Mouse (Mus musculus): ENCODE measurements around the gene E330034G19Rik. TPM values are rescaled to one million over a fixed set of nuclear protein-coding genes. Genes with fewer than 3 reads are reported as not detected.
"Not testable (repeated sequence)": the region's sequence is repeated elsewhere in the genome, so short reads cannot be mapped to it uniquely, and the experiment has no call there.

Gene E330034G19Rik
- polyA plus RNA-seq, 1 experiment from 2014 or later: not detected

DNA sequence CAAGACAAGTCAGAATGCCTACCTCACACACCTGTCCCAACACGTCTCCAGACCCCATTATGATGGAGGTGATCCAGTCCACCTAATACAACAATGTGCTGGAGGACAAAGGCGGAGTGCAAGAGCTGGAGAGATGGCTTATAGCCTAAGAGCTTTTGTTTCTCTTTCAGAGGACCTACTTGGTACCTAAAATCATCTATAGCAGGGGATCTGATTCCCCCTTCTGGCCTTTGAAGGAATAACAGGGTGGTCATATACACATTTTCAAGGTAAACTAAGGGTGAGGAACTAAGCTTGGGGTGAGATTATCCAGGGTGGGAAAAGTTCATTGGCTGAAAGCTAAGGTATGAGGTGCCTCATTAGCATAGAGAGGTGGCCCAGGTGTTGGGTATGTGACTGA lies 19.4 kb upstream of the E330034G19Rik start:
- 0 out of 2 replicates have a peak, but pooled peaks cover 6% of the 10 kb centered on the region for H3K4me1 ChIP-seq
- WGBS: 51% methylated on average over 2 of the region's 2 CpGs
- no peaks in the 10 kb centered on the region; the same call in 1 of the 2 replicates for H3K27me3 ChIP-seq (replicated peaks)
- no peak overlapping the region for H3K27ac ChIP-seq (replicated peaks)
- H3K9ac ChIP-seq (replicated peaks): no peak overlapping the region
- ATAC-seq (ENCODE audit: low FRiP score): no peak; the same call in 1 of the 2 replicates
- no peaks in the 10 kb centered on the region for H3K36me3 ChIP-seq
- no peak overlapping the region for H3K4me2 ChIP-seq
- no peak overlapping the region for H3K4me3 ChIP-seq (replicated peaks)
- no peaks in the 10 kb centered on the region for H3K9me3 ChIP-seq (replicated peaks)

- Histone ChIP-seq H3K9ac (replicated peaks) (no peak overlapping the region), H3K27ac (replicated peaks) (no peak overlapping the region), H3K36me3 (no peaks in the 10 kb centered on the region), H3K4me3 (replicated peaks) (no peak overlapping the region), H3K4me2 (no peak overlapping the region), H3K9me3 (replicated peaks) (no peaks in the 10 kb centered on the region), H3K27me3 (replicated peaks) (no peaks in the 10 kb centered on the region; the same call in 1 of the 2 replicates), H3K4me1 (no peaks in the 10 kb centered on the region)
- WGBS: 53% methylated on average over 2 of the region's 2 CpGs
- no peak for ATAC-seq (ENCODE audit: low FRiP score)
Measured at GRCm38 (mm10) chr14:24275534-24275933, 17.5 kb upstream of the E330034G19Rik start.

DNA sequence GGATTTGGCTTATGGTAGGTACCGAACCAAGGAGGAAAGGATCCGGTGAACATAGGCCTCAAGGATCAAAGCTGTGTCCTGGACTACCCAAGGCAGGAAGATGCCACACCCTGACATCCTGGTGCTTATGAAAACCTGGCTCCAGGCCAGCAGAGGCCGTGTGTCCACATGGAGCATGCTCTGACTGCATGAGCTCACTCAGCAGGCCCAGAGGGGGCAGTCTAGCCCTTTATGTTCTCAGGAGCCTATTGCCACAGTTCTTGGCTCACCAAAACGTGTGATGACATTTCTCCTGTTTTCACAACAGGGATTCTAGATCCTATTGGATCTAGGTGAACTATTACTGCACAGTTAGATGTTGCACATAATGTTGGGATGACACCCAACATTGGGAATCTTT lies 11.7 kb upstream of the E330034G19Rik start:
- no peak for ATAC-seq (ENCODE audit: low FRiP score)
- Histone ChIP-seq H3K27me3 (replicated peaks) (no peaks in the 10 kb centered on the region), H3K36me3 (no peaks in the 10 kb centered on the region), H3K9ac (replicated peaks) (no peak overlapping the region), H3K27ac (replicated peaks) (no peak overlapping the region), H3K9me3 (replicated peaks) (no peaks in the 10 kb centered on the region), H3K4me3 (replicated peaks) (no peak overlapping the region), H3K4me1 (no peaks in the 10 kb centered on the region), H3K4me2 (no peak overlapping the region)
- 73% methylated on average over 4 of the region's 4 CpGs for WGBS

DNA sequence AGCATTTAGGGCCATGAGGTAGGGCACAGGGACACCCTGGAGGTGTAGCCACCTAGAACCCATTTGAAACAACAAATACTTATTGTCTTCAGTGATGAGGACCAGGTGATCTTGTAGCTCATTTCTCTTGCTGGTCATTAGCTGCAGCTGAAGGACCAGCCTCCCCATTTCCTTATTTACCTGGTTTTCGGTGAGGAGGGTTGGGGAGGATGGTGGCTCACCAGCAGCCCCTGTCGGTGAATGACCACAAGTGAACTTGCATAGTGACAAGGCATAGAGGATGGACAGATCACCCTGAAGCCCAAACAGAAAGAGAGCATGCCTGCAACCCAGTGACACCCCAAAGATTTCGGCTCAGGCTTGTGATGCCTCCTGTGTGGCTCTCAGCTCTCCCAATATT lies 10.7 kb upstream of the E330034G19Rik start:
- ATAC-seq (ENCODE audit: low FRiP score): no peak
- Histone ChIP-seq H3K9me3 (replicated peaks) (no peaks in the 10 kb centered on the region), H3K9ac (replicated peaks) (no peak overlapping the region), H3K27me3 (replicated peaks) (no peaks in the 10 kb centered on the region), H3K4me2 (no peak overlapping the region), H3K4me3 (replicated peaks) (no peak overlapping the region), H3K36me3 (no peaks in the 10 kb centered on the region), H3K27ac (replicated peaks) (no peak overlapping the region), H3K4me1 (no peaks in the 10 kb centered on the region)
- WGBS: 80% methylated on average over 3 of the region's 3 CpGs

DNA sequence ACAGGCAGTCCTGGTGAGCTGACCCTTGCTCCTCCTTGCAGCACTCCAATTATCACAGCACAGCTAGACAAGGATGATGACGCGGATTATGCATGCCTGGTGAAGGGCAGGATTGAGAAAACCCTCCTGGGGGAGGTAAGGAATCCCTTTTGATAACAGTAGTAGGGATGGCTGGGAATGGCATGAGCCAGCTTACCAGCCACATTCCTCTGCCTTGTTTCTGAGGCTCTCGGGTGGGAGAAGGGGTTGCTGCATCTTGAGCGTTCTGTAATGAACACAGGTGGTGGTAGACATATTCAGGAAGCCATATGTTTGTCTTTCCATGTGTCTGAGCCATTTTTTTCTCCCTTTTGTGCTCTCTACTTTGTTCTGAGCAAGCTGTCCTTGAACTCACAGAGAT lies 6.9 kb upstream of the E330034G19Rik start:
- Histone ChIP-seq H3K27ac (replicated peaks) (no peak overlapping the region), H3K9me3 (replicated peaks) (no peaks in the 10 kb centered on the region), H3K36me3 (no peaks in the 10 kb centered on the region), H3K4me1 (no peaks in the 10 kb centered on the region), H3K4me2 (no peak overlapping the region), H3K4me3 (replicated peaks) (no peak overlapping the region), H3K27me3 (replicated peaks) (no peaks in the 10 kb centered on the region), H3K9ac (replicated peaks) (no peak overlapping the region)
- WGBS: 76% methylated on average over 4 of the region's 4 CpGs
- no peak for ATAC-seq (ENCODE audit: low FRiP score)

DNA sequence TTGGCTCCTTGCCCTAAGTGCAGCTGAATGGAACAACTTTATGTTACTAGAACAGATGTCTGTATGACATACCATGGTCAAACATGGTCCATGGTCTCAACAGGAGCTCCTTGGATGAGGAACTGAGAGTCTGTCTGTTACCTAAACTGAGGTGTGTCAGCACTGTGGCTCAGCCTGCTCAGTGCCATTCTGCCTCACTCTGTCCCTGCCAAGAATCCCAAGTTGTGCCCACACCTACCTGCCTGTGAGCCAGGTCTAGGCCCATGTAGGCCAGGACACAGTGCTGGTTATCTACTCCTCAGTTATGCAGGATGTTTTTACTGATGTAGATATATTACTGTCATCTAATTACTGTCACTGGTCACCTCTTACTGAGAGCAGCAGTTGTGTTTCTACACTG lies 2.3 kb upstream of the E330034G19Rik start:
- Histone ChIP-seq H3K27ac (replicated peaks) (no peak overlapping the region), H3K4me3 (replicated peaks) (no peak overlapping the region), H3K4me2 (no peak overlapping the region), H3K27me3 (replicated peaks) (no peaks in the 10 kb centered on the region), H3K36me3 (no peaks in the 10 kb centered on the region), H3K4me1 (no peaks in the 10 kb centered on the region), H3K9me3 (replicated peaks) (no peaks in the 10 kb centered on the region), H3K9ac (replicated peaks) (no peak overlapping the region)
- ATAC-seq (ENCODE audit: low FRiP score): no peak

DNA sequence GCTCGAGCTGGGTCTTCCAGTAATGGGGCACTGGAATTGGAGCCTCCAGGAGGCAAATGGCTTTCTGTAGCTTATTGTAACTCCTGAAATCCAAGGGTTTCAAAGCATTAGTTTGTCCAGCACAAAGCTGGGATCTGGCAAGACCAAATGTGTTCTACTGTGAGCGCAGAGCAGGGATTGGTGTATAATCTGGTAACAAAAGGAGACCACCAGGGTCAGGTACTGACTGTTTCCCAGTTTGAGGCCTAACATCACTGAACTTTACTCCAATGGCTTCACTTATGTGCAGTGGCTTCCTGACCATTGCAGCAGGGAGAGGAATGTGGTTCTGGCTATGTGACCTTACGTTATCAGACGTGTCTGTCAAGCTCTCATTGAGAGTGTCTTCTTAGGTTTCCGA lies 617 bp downstream of the E330034G19Rik start:
- Histone ChIP-seq H3K27ac (replicated peaks) (no peak overlapping the region), H3K36me3 (no peaks in the 10 kb centered on the region), H3K9me3 (replicated peaks) (no peaks in the 10 kb centered on the region), H3K4me3 (replicated peaks) (no peak overlapping the region), H3K27me3 (replicated peaks) (no peaks in the 10 kb centered on the region), H3K4me2 (no peak overlapping the region), H3K9ac (replicated peaks) (no peak overlapping the region), H3K4me1 (no peaks in the 10 kb centered on the region)
- no peak for ATAC-seq (ENCODE audit: low FRiP score)
- WGBS: 94% methylated on average over 5 of the region's 5 CpGs

GRCm38 (mm10) chr14:24302126-24302525 lies 9.1 kb downstream of the E330034G19Rik start:
- 88% methylated on average over 1 of the region's 1 CpGs for WGBS
- not testable (repeated sequence) for H3K4me3 ChIP-seq (replicated peaks); H3K4me2 ChIP-seq; H3K27ac ChIP-seq (replicated peaks); H3K36me3 ChIP-seq; ATAC-seq (ENCODE audit: low FRiP score); H3K9ac ChIP-seq (replicated peaks); H3K27me3 ChIP-seq (replicated peaks); H3K4me1 ChIP-seq; H3K9me3 ChIP-seq (replicated peaks)

DNA sequence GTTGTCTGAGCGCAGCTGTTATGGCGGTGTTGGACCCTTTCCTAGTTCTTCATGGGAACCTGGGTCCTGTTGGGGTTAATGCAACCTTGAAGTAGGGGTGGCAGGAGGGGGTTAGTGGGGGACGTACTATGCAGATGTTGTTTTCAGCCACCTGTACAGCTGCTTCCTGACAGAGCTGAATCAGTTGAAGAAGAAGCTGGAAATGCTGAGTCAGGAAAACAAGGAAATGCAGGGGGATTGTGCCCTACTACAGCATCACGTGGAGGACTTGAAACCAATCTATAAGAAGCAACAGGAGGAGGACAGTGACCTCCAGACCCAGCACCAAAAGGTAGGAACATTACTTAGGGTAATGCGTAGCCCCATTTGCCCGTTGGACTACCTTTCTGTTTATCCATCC lies 13.7 kb downstream of the E330034G19Rik start:
- no peaks in the 10 kb centered on the region for H3K4me1 ChIP-seq
- H3K9ac ChIP-seq (replicated peaks): no peak overlapping the region
- WGBS: 82% methylated on average over 6 of the region's 6 CpGs
- H3K27me3 ChIP-seq (replicated peaks): no peaks in the 10 kb centered on the region
- H3K36me3 ChIP-seq: no peaks in the 10 kb centered on the region
- no peaks in the 10 kb centered on the region for H3K9me3 ChIP-seq (replicated peaks)
- H3K27ac ChIP-seq (replicated peaks): no peak overlapping the region
- ATAC-seq (ENCODE audit: low FRiP score): no peak
- no peak overlapping the region for H3K4me3 ChIP-seq (replicated peaks)
- H3K4me2 ChIP-seq: no peak overlapping the region

- no peaks in the 10 kb centered on the region for H3K9me3 ChIP-seq (replicated peaks)
- no peak overlapping the region for H3K4me2 ChIP-seq
- no peak overlapping the region for H3K27ac ChIP-seq (replicated peaks)
- no peaks in the 10 kb centered on the region for H3K36me3 ChIP-seq
- no peaks in the 10 kb centered on the region for H3K27me3 ChIP-seq (replicated peaks)
- no peak overlapping the region for H3K9ac ChIP-seq (replicated peaks)
- ATAC-seq (ENCODE audit: low FRiP score): no peak
- no peaks in the 10 kb centered on the region for H3K4me1 ChIP-seq
- WGBS: 74% methylated on average over 1 of the region's 1 CpGs
- no peak overlapping the region for H3K4me3 ChIP-seq (replicated peaks)
Measured at GRCm38 (mm10) chr14:24307146-24307545, 14.1 kb downstream of the E330034G19Rik start.

- Histone ChIP-seq H3K4me1 (no peaks in the 10 kb centered on the region), H3K27me3 (replicated peaks) (no peaks in the 10 kb centered on the region), H3K4me2 (no peak overlapping the region), H3K36me3 (no peaks in the 10 kb centered on the region), H3K27ac (replicated peaks) (no peak overlapping the region), H3K4me3 (replicated peaks) (no peak overlapping the region), H3K9me3 (replicated peaks) (no peaks in the 10 kb centered on the region), H3K9ac (replicated peaks) (no peak overlapping the region)
- 44% methylated on average over 3 of the region's 3 CpGs for WGBS
- ATAC-seq (ENCODE audit: low FRiP score): no peak
Measured at GRCm38 (mm10) chr14:24311110-24311509, 18.1 kb downstream of the E330034G19Rik start.

DNA sequence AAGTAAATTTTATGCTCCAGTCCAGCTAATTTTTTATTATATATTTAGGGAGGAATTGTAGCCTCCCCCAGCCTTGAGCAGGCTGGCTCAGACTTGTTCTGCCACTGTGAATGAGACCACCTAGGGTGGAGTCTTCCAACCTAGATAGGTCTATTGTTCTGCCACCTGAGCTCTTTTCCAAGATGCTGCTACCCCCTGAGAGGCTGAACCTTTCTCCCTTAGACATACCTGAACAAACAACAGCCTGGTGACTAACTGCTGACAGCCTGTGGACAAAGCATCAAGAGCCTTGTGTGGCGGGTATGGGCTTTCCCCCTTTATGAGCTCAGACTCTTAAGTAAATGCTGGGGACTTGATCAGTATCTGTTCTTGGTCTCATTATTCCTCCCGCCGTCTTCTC lies 54.0 kb downstream of the E330034G19Rik start:
- H3K4me1 ChIP-seq; H3K9me3 ChIP-seq (replicated peaks); H3K4me3 ChIP-seq (replicated peaks); H3K36me3 ChIP-seq; ATAC-seq (ENCODE audit: low FRiP score); H3K27me3 ChIP-seq (replicated peaks); H3K27ac ChIP-seq (replicated peaks); H3K4me2 ChIP-seq; H3K9ac ChIP-seq (replicated peaks): not testable (repeated sequence)
- 88% methylated on average over 3 of the region's 3 CpGs for WGBS
